Mouse (Mus musculus): ENCODE measurements around the gene Zfp687. TPM values are rescaled to one million over a fixed set of nuclear protein-coding genes. Genes with fewer than 3 reads are reported as not detected.

The Zfp687 gene
- polyA plus RNA-seq, 1 experiment from 2014 or later: 18.4 TPM

DNA sequence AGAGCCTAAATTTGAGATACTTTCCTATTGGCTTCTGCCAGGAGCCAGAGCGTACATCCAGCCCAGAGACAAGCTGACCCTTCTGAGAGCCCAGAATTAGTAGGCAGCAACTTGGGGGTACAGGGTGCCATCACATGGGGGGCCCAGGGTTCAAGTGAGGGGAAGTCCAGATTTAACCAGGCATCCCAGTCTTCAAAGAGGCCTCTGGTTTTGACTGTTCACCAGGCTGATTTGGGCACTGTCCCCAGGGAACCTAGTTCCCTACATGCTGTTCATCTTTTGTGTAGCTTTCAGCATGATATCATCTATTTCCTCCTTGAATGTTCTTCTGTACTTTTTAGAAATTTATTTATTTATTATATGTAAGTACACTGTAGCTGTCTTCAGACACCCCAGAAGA, 50.3 kb downstream of the Zfp687 start:
- no peak for DNase-seq (ENCODE audit: low spot score)

DNA sequence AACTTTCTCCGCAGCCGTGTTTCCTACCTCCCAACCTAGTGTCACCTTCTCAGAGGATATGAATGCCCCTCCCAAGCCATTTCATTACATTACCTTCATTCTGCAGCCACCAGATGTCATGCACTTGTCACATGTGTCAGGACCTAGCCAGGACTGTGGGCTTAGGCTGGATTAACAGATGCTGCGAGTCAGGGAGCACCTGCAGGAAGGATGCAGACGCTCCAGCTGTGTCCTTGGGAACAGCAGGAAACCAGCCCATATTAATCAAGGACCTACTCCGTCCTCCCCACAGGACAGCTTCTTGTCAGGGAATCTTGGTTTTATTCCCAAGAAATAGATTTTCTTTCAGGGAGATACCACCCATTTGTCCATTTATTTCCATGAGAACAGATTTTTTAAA, 54.9 kb downstream of the Zfp687 start:
- DNase-seq (ENCODE audit: low spot score): no peak

DNA sequence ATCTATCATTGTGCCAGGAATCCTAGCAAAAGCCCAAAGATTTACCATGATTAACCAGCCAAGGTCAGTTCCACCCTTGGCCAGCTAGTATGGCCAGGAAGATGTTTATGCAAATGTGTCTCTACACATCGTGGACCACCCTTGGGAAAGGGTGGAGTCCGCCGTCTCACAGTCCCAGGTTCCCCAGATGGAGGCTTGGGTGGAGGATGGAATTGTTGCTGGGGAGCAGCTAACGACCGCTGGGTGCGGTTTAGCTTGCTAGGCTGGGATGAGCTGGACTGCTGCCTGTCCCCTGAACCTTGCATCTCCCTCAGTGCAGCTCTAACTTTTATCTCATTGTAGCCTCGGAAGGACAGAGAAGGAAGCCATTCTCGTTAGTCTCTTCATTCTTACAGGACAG, 55.4 kb downstream of the Zfp687 start:
- DNase-seq (ENCODE audit: low spot score): no peak

DNA sequence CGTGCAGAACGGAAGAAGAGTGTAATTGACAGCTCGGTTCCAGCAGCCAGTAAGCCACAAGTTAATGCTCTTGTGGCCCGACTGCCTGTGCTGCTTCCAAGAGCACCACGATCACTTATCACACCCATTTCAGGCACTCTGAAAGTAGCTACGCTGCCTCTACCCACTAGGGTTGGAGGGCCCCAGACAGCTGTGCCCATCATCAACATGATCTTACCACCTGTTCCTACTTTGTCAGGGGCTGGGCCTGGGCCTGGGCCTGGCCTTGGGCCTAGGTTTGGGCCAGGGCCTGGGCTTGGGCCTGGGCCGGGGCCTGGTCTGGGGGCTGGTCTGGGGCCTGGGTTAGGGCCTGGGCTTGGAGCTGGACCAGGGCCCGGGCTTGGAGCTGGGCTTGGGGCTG, 57.0 kb downstream of the Zfp687 start:
- DNase-seq (ENCODE audit: low spot score): no peak

Small RNA genes lying within 50 kb of the gene (microRNA-seq; reads per million reads assigned to microRNA genes)
- 1.7 reads per million for gene Mir7013 (ENCODE audit: borderline number of aligned reads)

Other genes starting within 250 kb of the Zfp687 start
- 1.9 and 2.5 TPM in 2 replicates for gene Cgn, start 229.0 kb downstream of the Zfp687 start, polyA plus RNA-seq (2015; fragmentation: Nextera tagmentation; extraction: Ambion mirVana)
- gene Pogz, start 177.9 kb downstream of the Zfp687 start, polyA plus RNA-seq (2015; fragmentation: Nextera tagmentation; extraction: Ambion mirVana): 10.3 and 12.3 TPM in 2 replicates
- 466 and 483 TPM in 2 replicates for gene Psmb4, start 128.5 kb downstream of the Zfp687 start, polyA plus RNA-seq (2015; fragmentation: Nextera tagmentation; extraction: Ambion mirVana)
- 12.6 and 14.3 TPM in 2 replicates for gene Selenbp1, start 82.4 kb downstream of the Zfp687 start, polyA plus RNA-seq (2015; fragmentation: Nextera tagmentation; extraction: Ambion mirVana)
- 7.1 and 7.3 TPM in 2 replicates for gene Rfx5, start 61.4 kb downstream of the Zfp687 start, polyA plus RNA-seq (2015; fragmentation: Nextera tagmentation; extraction: Ambion mirVana)
- gene Pi4kb, start 40.7 kb downstream of the Zfp687 start, polyA plus RNA-seq (2015; fragmentation: Nextera tagmentation; extraction: Ambion mirVana): 18.4 and 21.6 TPM in 2 replicates
- gene Psmd4, start 27.2 kb upstream of the Zfp687 start, polyA plus RNA-seq (2015; fragmentation: Nextera tagmentation; extraction: Ambion mirVana): 310 and 313 TPM in 2 replicates
- gene Pip5k1a, start 91.5 kb upstream of the Zfp687 start, polyA plus RNA-seq (2015; fragmentation: Nextera tagmentation; extraction: Ambion mirVana): 19.9 and 22.6 TPM in 2 replicates
- 86.1 and 93.6 TPM in 2 replicates for gene Vps72, start 95.6 kb upstream of the Zfp687 start, polyA plus RNA-seq (2015; fragmentation: Nextera tagmentation; extraction: Ambion mirVana)
- gene Tmod4, start 109.0 kb upstream of the Zfp687 start, polyA plus RNA-seq (2015; fragmentation: Nextera tagmentation; extraction: Ambion mirVana): 1.6 and 1.8 TPM in 2 replicates
- 77.4 and 81.3 TPM in 2 replicates for gene Scnm1, start 118.6 kb upstream of the Zfp687 start, polyA plus RNA-seq (2015; fragmentation: Nextera tagmentation; extraction: Ambion mirVana)
- 21.1 and 23.4 TPM in 2 replicates for gene Lysmd1, start 118.6 kb upstream of the Zfp687 start, polyA plus RNA-seq (2015; fragmentation: Nextera tagmentation; extraction: Ambion mirVana)
- gene Tnfaip8l2, start 126.9 kb upstream of the Zfp687 start, polyA plus RNA-seq (2015; fragmentation: Nextera tagmentation; extraction: Ambion mirVana): 39.0 and 41.2 TPM in 2 replicates
- gene Sema6c, start 145.0 kb upstream of the Zfp687 start, polyA plus RNA-seq (2015; fragmentation: Nextera tagmentation; extraction: Ambion mirVana): 1.1 and 1.4 TPM in 2 replicates
- 9.3 and 13.8 TPM in 2 replicates for gene Gabpb2, start 202.5 kb upstream of the Zfp687 start, polyA plus RNA-seq (2015; fragmentation: Nextera tagmentation; extraction: Ambion mirVana)
- 167 and 178 TPM in 2 replicates for gene Cdc42se1, start 213.3 kb upstream of the Zfp687 start, polyA plus RNA-seq (2015; fragmentation: Nextera tagmentation; extraction: Ambion mirVana)
- gene Mllt11, start 216.7 kb upstream of the Zfp687 start, polyA plus RNA-seq (2015; fragmentation: Nextera tagmentation; extraction: Ambion mirVana): 14.0 and 15.7 TPM in 2 replicates
- gene Gm128, start 226.2 kb upstream of the Zfp687 start, polyA plus RNA-seq (2015; fragmentation: Nextera tagmentation; extraction: Ambion mirVana): 0.32 and 0.39 TPM in 2 replicates
- 0.35 and 0.40 TPM in 2 replicates for gene Bnipl, start 235.7 kb upstream of the Zfp687 start, polyA plus RNA-seq (2015; fragmentation: Nextera tagmentation; extraction: Ambion mirVana)

Measured in thymus, postnatal 0 days (tissue).